Mouse (Mus musculus) limb, embryonic 13.5 days (tissue): ENCODE measurements around the gene Dhrs9. TPM values are rescaled to one million over a fixed set of nuclear protein-coding genes. Genes with fewer than 3 reads are reported as not detected.

Source experiments
- ATAC-seq: fragments of 200-750 bp; cut with Nextera tagmentation; 2 replicates; pipeline ENCODE4 v1.8.0; 2017; ENCODE audit warnings: low read depth, moderate number of reproducible peaks, moderate TSS enrichment; ENCODE audit not compliant: low FRiP score
- H3K27ac ChIP-seq: fragments of 300-500 bp; sonication (generic); 2 replicates; pipeline ENCODE4 v1.5.1; 2015; ENCODE audit warnings: inconsistent platforms, mild to moderate bottlenecking, moderate library complexity
- H3K27me3 ChIP-seq: fragments of 300-500 bp; sonication (generic); 2 replicates; pipeline ENCODE4 v1.6.1; 2015; ENCODE audit warnings: mild to moderate bottlenecking, inconsistent platforms
- H3K36me3 ChIP-seq: fragments of 300-500 bp; sonication (generic); 2 replicates; pipeline ENCODE4 v1.6.1; 2015; ENCODE audit warnings: inconsistent platforms, mild to moderate bottlenecking, moderate library complexity
- H3K4me1 ChIP-seq: fragments of 300-500 bp; sonication (generic); 2 replicates; pipeline ENCODE4 v1.6.1; 2015; ENCODE audit warnings: inconsistent platforms
- H3K4me2 ChIP-seq: fragments of 300-500 bp; sonication (generic); replicated peaks from 2 replicates; pipeline ENCODE4 v1.6.1; 2015; ENCODE audit warnings: inconsistent platforms, mild to moderate bottlenecking, moderate library complexity
- H3K4me3 ChIP-seq: fragments of 300-500 bp; sonication (generic); 2 replicates; pipeline ENCODE4 v1.5.1; 2015; ENCODE audit warnings: moderate library complexity, mild to moderate bottlenecking, inconsistent platforms
- H3K9ac ChIP-seq: fragments of 300-500 bp; sonication (generic); 2 replicates; pipeline ENCODE4 v1.6.1; 2015; ENCODE audit warnings: mild to moderate bottlenecking, inconsistent platforms
- H3K9me3 ChIP-seq: fragments of 300-500 bp; sonication (generic); 2 replicates; pipeline ENCODE4 v1.6.1; 2016; ENCODE audit warnings: inconsistent platforms
- WGBS: fragments of 180-500 bp; shearing (Covaris S2); methylation state at CpG from one replicate; pipeline ENCODE4 v1.1.7; 2015; 5-methylcytosine and 5-hydroxymethylcytosine counted together
- polyA plus RNA-seq: library from polyadenylated mRNA; unstranded; fragments of >200 nt; fragmentation: Nextera tagmentation; extraction: Ambion mirVana; gene quantifications from 2 replicates; pipeline ENCODE4 v1.2.1, GENCODE M21; 2015

Dhrs9 gene
- polyA plus RNA-seq, 1 experiment from 2014 or later, result not detected

GRCm38 (mm10) chr2:69393947-69394346 is 13.7 kb downstream of the Dhrs9 start:
- no peaks in the 10 kb centered on the region for H3K27me3 ChIP-seq
- no peaks in the 10 kb centered on the region for H3K36me3 ChIP-seq
- peaks cover 5% of the 10 kb centered on the region; the same call in 1 of the 2 replicates for H3K4me1 ChIP-seq
- WGBS, result 91% methylated on average over 2 of the region's 2 CpGs
- no peaks in the 10 kb centered on the region for H3K9me3 ChIP-seq
- no peak overlapping the region for H3K4me3 ChIP-seq
- no peak overlapping the region for H3K9ac ChIP-seq
- no peak overlapping the region for H3K4me2 ChIP-seq
- no peak overlapping the region for H3K27ac ChIP-seq
- no peak for ATAC-seq

- no peak overlapping the region for H3K4me2 ChIP-seq
- no peak overlapping the region for H3K27ac ChIP-seq
- H3K9me3 ChIP-seq, result no peaks in the 10 kb centered on the region
- WGBS, result 30% methylated on average over 9 of the region's 9 CpGs
- H3K9ac ChIP-seq, result no peak overlapping the region
- H3K4me1 ChIP-seq, result peaks cover 7% of the 10 kb centered on the region
- H3K36me3 ChIP-seq, result no peaks in the 10 kb centered on the region
- H3K4me3 ChIP-seq, result no peak overlapping the region
- H3K27me3 ChIP-seq, result no peaks in the 10 kb centered on the region
- no peak for ATAC-seq
Measured at GRCm38 (mm10) chr2:69395597-69396248, 15.5 kb downstream of the Dhrs9 start.

- Histone ChIP-seq H3K27ac (no peak overlapping the region), H3K27me3 (no peaks in the 10 kb centered on the region), H3K36me3 (no peaks in the 10 kb centered on the region), H3K4me1 (peaks cover 16% of the 10 kb centered on the region), H3K4me3 (no peak overlapping the region), H3K4me2 (no peak overlapping the region), H3K9ac (no peak overlapping the region), H3K9me3 (no peaks in the 10 kb centered on the region)
- ATAC-seq, result no peak
- WGBS, result 77% methylated on average over 12 of the region's 12 CpGs
Measured at GRCm38 (mm10) chr2:69396760-69397435, 16.7 kb downstream of the Dhrs9 start.

- peaks cover 11% of the 10 kb centered on the region for H3K4me1 ChIP-seq
- H3K4me2 ChIP-seq, result no peak overlapping the region
- peak; percentile 86 for ATAC-seq
- no peak overlapping the region for H3K9ac ChIP-seq
- H3K27ac ChIP-seq, result no peak overlapping the region; the same call in 1 of the 2 replicates
- 38% methylated on average over 7 of the region's 7 CpGs for WGBS
- H3K4me3 ChIP-seq, result no peak overlapping the region
- no peaks in the 10 kb centered on the region for H3K36me3 ChIP-seq
- no peaks in the 10 kb centered on the region for H3K27me3 ChIP-seq
- no peaks in the 10 kb centered on the region for H3K9me3 ChIP-seq
Measured at GRCm38 (mm10) chr2:69400866-69401604, 20.8 kb downstream of the Dhrs9 start.

- H3K4me1 ChIP-seq, result peaks cover 11% of the 10 kb centered on the region
- 83% methylated on average over 6 of the region's 6 CpGs for WGBS
- H3K27me3 ChIP-seq, result no peaks in the 10 kb centered on the region
- no peak overlapping the region for H3K9ac ChIP-seq
- no peak for ATAC-seq
- no peak overlapping the region for H3K27ac ChIP-seq
- H3K9me3 ChIP-seq, result no peaks in the 10 kb centered on the region
- H3K36me3 ChIP-seq, result no peaks in the 10 kb centered on the region
- no peak overlapping the region for H3K4me3 ChIP-seq
- H3K4me2 ChIP-seq, result no peak overlapping the region
Measured at GRCm38 (mm10) chr2:69401891-69402290, 21.6 kb downstream of the Dhrs9 start.

- Histone ChIP-seq H3K9ac (no peak overlapping the region), H3K4me3 (no peak overlapping the region), H3K27ac (no peak overlapping the region), H3K27me3 (no peaks in the 10 kb centered on the region), H3K4me1 (peaks cover 11% of the 10 kb centered on the region), H3K9me3 (no peaks in the 10 kb centered on the region), H3K4me2 (no peak overlapping the region), H3K36me3 (no peaks in the 10 kb centered on the region)
- 83% methylated on average over 7 of the region's 7 CpGs for WGBS
- no peak for ATAC-seq
Measured at GRCm38 (mm10) chr2:69402309-69402708, 22.1 kb downstream of the Dhrs9 start.

GRCm38 (mm10) chr2:69405692-69406091 is 25.4 kb downstream of the Dhrs9 start:
- Histone ChIP-seq H3K27me3 (no peaks in the 10 kb centered on the region), H3K4me2 (no peak overlapping the region), H3K4me1 (peaks cover 10% of the 10 kb centered on the region), H3K36me3 (no peaks in the 10 kb centered on the region), H3K9me3 (no peaks in the 10 kb centered on the region), H3K27ac (no peak overlapping the region), H3K9ac (no peak overlapping the region), H3K4me3 (no peak overlapping the region)
- no peak for ATAC-seq
- WGBS, result 95% methylated on average over 5 of the region's 5 CpGs

GRCm38 (mm10) chr2:69414539-69414938 is 34.3 kb downstream of the Dhrs9 start:
- no peak overlapping the region for H3K9ac ChIP-seq
- 0 out of 2 replicates have a peak, but pooled peaks cover 6% of the 10 kb centered on the region for H3K4me1 ChIP-seq
- H3K36me3 ChIP-seq, result no peaks in the 10 kb centered on the region
- WGBS, result 93% methylated on average over 10 of the region's 10 CpGs
- H3K27ac ChIP-seq, result no peak overlapping the region
- H3K27me3 ChIP-seq, result no peaks in the 10 kb centered on the region
- H3K4me2 ChIP-seq, result no peak overlapping the region
- no peaks in the 10 kb centered on the region for H3K9me3 ChIP-seq
- H3K4me3 ChIP-seq, result no peak overlapping the region
- no peak for ATAC-seq

- no peak overlapping the region for H3K9ac ChIP-seq
- 69% methylated on average over 6 of the region's 6 CpGs for WGBS
- no peak for ATAC-seq
- H3K4me3 ChIP-seq, result no peak overlapping the region
- H3K4me2 ChIP-seq, result no peak overlapping the region
- no peaks in the 10 kb centered on the region for H3K9me3 ChIP-seq
- H3K36me3 ChIP-seq, result no peaks in the 10 kb centered on the region
- no peak overlapping the region for H3K27ac ChIP-seq
- no peaks in the 10 kb centered on the region for H3K27me3 ChIP-seq
- H3K4me1 ChIP-seq, result 0 out of 2 replicates have a peak, but pooled peaks cover 6% of the 10 kb centered on the region
Measured at GRCm38 (mm10) chr2:69415070-69415469, 34.8 kb downstream of the Dhrs9 start.

GRCm38 (mm10) chr2:69418294-69418881 is 38.1 kb downstream of the Dhrs9 start:
- Histone ChIP-seq H3K36me3 (no peaks in the 10 kb centered on the region), H3K9me3 (no peaks in the 10 kb centered on the region), H3K9ac (no peak overlapping the region), H3K27ac (no peak overlapping the region), H3K27me3 (no peaks in the 10 kb centered on the region), H3K4me2 (no peak overlapping the region), H3K4me3 (no peak overlapping the region), H3K4me1 (0 out of 2 replicates have a peak, but pooled peaks cover 6% of the 10 kb centered on the region)
- ATAC-seq, result no peak
- 15% methylated on average over 11 of the region's 11 CpGs for WGBS

GRCm38 (mm10) chr2:69424829-69425228 is 44.6 kb downstream of the Dhrs9 start:
- Histone ChIP-seq H3K4me3 (no peak overlapping the region), H3K27me3 (no peaks in the 10 kb centered on the region), H3K9ac (no peak overlapping the region), H3K4me1 (no peaks in the 10 kb centered on the region), H3K4me2 (no peak overlapping the region), H3K27ac (no peak overlapping the region), H3K9me3 (no peaks in the 10 kb centered on the region), H3K36me3 (no peaks in the 10 kb centered on the region)
- 48% methylated on average over 5 of the region's 5 CpGs for WGBS
- no peak for ATAC-seq

- WGBS, result 91% methylated on average over 1 of the region's 1 CpGs
- no peak for ATAC-seq
- no peaks in the 10 kb centered on the region for H3K4me1 ChIP-seq
- no peak overlapping the region for H3K4me3 ChIP-seq
- no peak overlapping the region for H3K9ac ChIP-seq
- H3K36me3 ChIP-seq, result no peaks in the 10 kb centered on the region
- no peaks in the 10 kb centered on the region for H3K9me3 ChIP-seq
- no peaks in the 10 kb centered on the region for H3K27me3 ChIP-seq
- no peak overlapping the region for H3K4me2 ChIP-seq
- no peak overlapping the region for H3K27ac ChIP-seq
Measured at GRCm38 (mm10) chr2:69426081-69426480, 45.8 kb downstream of the Dhrs9 start.
